Mouse (Mus musculus): Measurements from ENCODE around the gene Rinl.

Rinl gene

GRCm38 (mm10) chr7:28781261-28781663, 7.5 kb upstream of the Rinl start:
- peak; percentile 41 to 54 for DNase-seq

- no peak for DNase-seq
Observed at GRCm38 (mm10) chr7:28785161-28785560, 3.6 kb upstream of the Rinl start.

- DNase-seq = no peak
Observed at GRCm38 (mm10) chr7:28787884-28788283, 885 bp upstream of the Rinl start.

GRCm38 (mm10) chr7:28789235-28789634, 466 bp downstream of the Rinl start:
- no peak for DNase-seq

GRCm38 (mm10) chr7:28790066-28790806, 1.5 kb downstream of the Rinl start:
- DNase-seq = peak in 1 of 2 experiments; percentile 42

- no peak for DNase-seq
Observed at GRCm38 (mm10) chr7:28791706-28792105, 2.9 kb downstream of the Rinl start.

GRCm38 (mm10) chr7:28792391-28793185, 3.8 kb downstream of the Rinl start:
- no peak for DNase-seq

- DNase-seq = peak in 1 of 2 experiments; percentile 50
Observed at GRCm38 (mm10) chr7:28793834-28794233, 5.1 kb downstream of the Rinl start.

GRCm38 (mm10) chr7:28794496-28794895, 5.7 kb downstream of the Rinl start:
- DNase-seq = no peak

- peak; percentile 42 to 52 for DNase-seq
Observed at GRCm38 (mm10) chr7:28795832-28796231, 7.1 kb downstream of the Rinl start.

GRCm38 (mm10) chr7:28796562-28796975, 7.8 kb downstream of the Rinl start:
- DNase-seq = peak; percentile 91 to 92

GRCm38 (mm10) chr7:28799994-28800393, 11.2 kb downstream of the Rinl start:
- DNase-seq = no peak

GRCm38 (mm10) chr7:28801451-28801850, 12.7 kb downstream of the Rinl start:
- no peak for DNase-seq

- peak; percentile 83 to 88 for DNase-seq
Observed at GRCm38 (mm10) chr7:28801901-28802670, 13.3 kb downstream of the Rinl start.

- DNase-seq = peak; percentile 69 to 83
Observed at GRCm38 (mm10) chr7:28802846-28803588, 14.2 kb downstream of the Rinl start.

- no peak for DNase-seq
Observed at GRCm38 (mm10) chr7:28803756-28804155, 15.0 kb downstream of the Rinl start.

GRCm38 (mm10) chr7:28806869-28807268, 18.1 kb downstream of the Rinl start:
- DNase-seq = peak in 1 of 2 experiments; percentile 45

- DNase-seq = peak; percentile 55 to 56
Observed at GRCm38 (mm10) chr7:28807641-28808220, 19.0 kb downstream of the Rinl start.

GRCm38 (mm10) chr7:28808221-28808941, 19.6 kb downstream of the Rinl start, which contains the start of gene Hnrnpl:
Hnrnpl (plus strand) TSS chr7:28808541.
- peak in 1 of 2 experiments; percentile 47 for DNase-seq

GRCm38 (mm10) chr7:28808957-28809393, 20.2 kb downstream of the Rinl start:
- peak; percentile 96 to 97 for DNase-seq
